Mouse (Mus musculus) ES-E14 (cell line): ENCODE data around the gene Borcs5.

Source experiments
- CHD2 ChIP-seq: IDR thresholded peaks from 2 replicates; pipeline ENCODE4 v1.6.1; 2014; ENCODE audit warnings: mild to moderate bottlenecking, low read depth, low read length, inconsistent platforms
- MAFK ChIP-seq: IDR thresholded peaks from 2 replicates; pipeline ENCODE4 v1.6.1; 2014; ENCODE audit warnings: mild to moderate bottlenecking, low read depth, low read length, inconsistent platforms; ENCODE audit not compliant: insufficient read depth
- ZC3H11A ChIP-seq: IDR thresholded peaks from 2 replicates; pipeline ENCODE4 v1.6.1; 2012; ENCODE audit warnings: low read depth, mild to moderate bottlenecking, inconsistent platforms, low read length, borderline replicate concordance
- ZNF384 ChIP-seq: IDR thresholded peaks from 2 replicates; pipeline ENCODE4 v1.6.1; 2012; ENCODE audit warnings: low read depth, low read length, inconsistent platforms

DNA sequence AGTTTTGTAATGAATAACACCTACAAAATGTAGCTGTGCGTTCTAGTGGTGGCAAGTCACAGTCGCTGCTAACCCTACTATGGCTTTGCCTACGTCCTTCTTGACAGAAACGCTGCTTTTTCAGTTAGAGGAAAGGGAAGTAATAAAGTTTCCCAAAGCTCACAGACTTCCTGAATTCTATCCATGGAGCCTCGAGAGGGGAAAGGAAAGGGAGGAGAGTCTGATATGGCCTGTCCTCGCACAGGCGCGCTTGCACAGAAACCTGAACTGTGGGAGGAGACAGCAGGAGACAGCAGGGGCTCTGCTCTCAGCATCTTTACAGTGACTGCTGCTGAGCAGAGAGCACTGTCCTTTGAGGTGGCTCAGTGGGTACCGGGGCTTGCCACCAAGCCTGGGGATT, 8.9 kb upstream of the Borcs5 start:
- TF ChIP-seq ZNF384 (no peak), CHD2 (no peak), MAFK (no peak), ZC3H11A (no peak)
